Mouse (Mus musculus) hindbrain, postnatal 0 days (tissue): Measurements from ENCODE around the gene Fstl3. TPM values are rescaled to one million over a fixed set of nuclear protein-coding genes. Genes with fewer than 3 reads are reported as not detected.

ENCODE experiments used
- ATAC-seq: fragments of 200-750 bp; cut with Nextera tagmentation; 2 replicates; pipeline ENCODE4 v1.8.0; 2017; ENCODE audit warnings: mild to moderate bottlenecking, moderate TSS enrichment, moderate library complexity
- DNase-seq: peaks from one replicate; pipeline ENCODE4 v3.0.0-alpha.2; 2015; ENCODE audit warnings: low spot score
- H3K27ac ChIP-seq: fragments of 300-500 bp; sonication (generic); 2 replicates; pipeline ENCODE4 v1.5.1; 2014; ENCODE audit warnings: mild to moderate bottlenecking
- H3K27me3 ChIP-seq: fragments of 300-500 bp; sonication (generic); 2 replicates; pipeline ENCODE4 v1.6.1; 2014; ENCODE audit warnings: low read length, mixed read lengths; ENCODE audit not compliant: insufficient read depth
- H3K36me3 ChIP-seq: fragments of 300-500 bp; sonication (generic); 2 replicates; pipeline ENCODE4 v1.6.1; 2014; ENCODE audit warnings: low read length, mixed read lengths; ENCODE audit not compliant: insufficient read depth
- H3K4me1 ChIP-seq: fragments of 300-500 bp; sonication (generic); 2 replicates; pipeline ENCODE4 v1.6.1; 2014; ENCODE audit warnings: antibody characterized with exemption, low read length, mixed read lengths; ENCODE audit not compliant: insufficient read depth
- H3K4me2 ChIP-seq: fragments of 300-500 bp; sonication (generic); 2 replicates; pipeline ENCODE4 v1.6.1; 2014; ENCODE audit warnings: low read depth, mild to moderate bottlenecking, low read length, moderate library complexity, mixed read lengths
- H3K4me3 ChIP-seq: fragments of 300-500 bp; sonication (generic); 2 replicates; pipeline ENCODE4 v1.5.1; 2014; ENCODE audit warnings: low read length
- H3K9ac ChIP-seq: fragments of 300-500 bp; sonication (generic); replicated peaks from 2 replicates; pipeline ENCODE4 v1.6.1; 2014; ENCODE audit warnings: mild to moderate bottlenecking, low read length, moderate library complexity, mixed read lengths
- H3K9me3 ChIP-seq: fragments of 300-500 bp; sonication (generic); 2 replicates; pipeline ENCODE4 v1.6.1; 2016; ENCODE audit warnings: low read length, mixed read lengths
- CTCF ChIP-seq: IDR thresholded peaks from 2 replicates; pipeline ENCODE4 v1.5.1; 2016; ENCODE audit warnings: antibody characterized with exemption, control low read depth, low read depth
- WGBS: fragments of 180-500 bp; shearing (Covaris S2); extraction: QIAGEN DNeasy Blood & Tissue Kit; methylation state at CpG from one replicate; pipeline ENCODE4 v1.1.7; 2014; 5-methylcytosine and 5-hydroxymethylcytosine counted together
- polyA plus RNA-seq: library from polyadenylated mRNA; unstranded; fragments of >200 nt; fragmentation: Nextera tagmentation; extraction: Ambion mirVana; gene quantifications from 2 replicates; pipeline ENCODE4 v1.2.1, GENCODE M21; 2015
- total RNA-seq: library from RNA; depleted of rRNA; stranded (reverse); fragments of >200 nt; gene quantifications from 2 replicates; pipeline ENCODE4 v1.2.3, GENCODE M21; 2014; rRNA removed

The Fstl3 gene
- total and polyA plus RNA-seq, 2 experiments from 2014 or later, result 2.6 to 3.2 TPM

GRCm38 (mm10) chr10:79823011-79823410, 45.9 kb downstream of the Fstl3 start:
- WGBS, result 78% methylated on average over 6 of the region's 6 CpGs
- Histone ChIP-seq H3K4me2 (no peak overlapping the region), H3K36me3 (peaks cover 14% of the 10 kb centered on the region; the same call in 1 of the 2 replicates), H3K4me1 (no peaks in the 10 kb centered on the region), H3K4me3 (no peak overlapping the region), H3K9ac (no peak overlapping the region), H3K27me3 (no peaks in the 10 kb centered on the region), H3K9me3 (no peaks in the 10 kb centered on the region), H3K27ac (no peak overlapping the region)
- DNase-seq (no peak), ATAC-seq (no peak)
- TF ChIP-seq CTCF, result no peak

DNA sequence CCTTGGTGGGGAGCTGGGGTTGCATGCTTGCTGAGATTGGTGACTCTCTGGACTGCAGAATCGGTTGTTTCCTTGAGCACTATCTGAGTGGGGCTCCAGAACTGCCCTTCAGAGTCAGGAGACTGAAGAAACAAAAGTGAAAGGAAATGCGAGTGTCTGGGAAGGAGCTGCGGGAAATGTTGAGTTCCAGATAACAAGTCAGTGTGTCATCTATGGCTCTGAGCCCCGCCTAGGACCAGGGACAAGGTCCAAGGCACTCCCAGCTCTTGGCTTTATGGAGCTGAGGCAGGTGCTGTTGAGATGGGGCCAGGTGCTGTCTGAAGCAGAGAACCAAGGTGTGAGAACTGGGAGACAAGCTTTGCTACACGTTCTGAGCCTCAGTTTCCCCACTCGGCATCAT, 47.3 kb downstream of the Fstl3 start:
- no peak for DNase-seq
- no peak overlapping the region for H3K27ac ChIP-seq
- H3K36me3 ChIP-seq, result peaks cover 9% of the 10 kb centered on the region; the same call in 1 of the 2 replicates
- TF ChIP-seq CTCF, result no peak
- no peaks in the 10 kb centered on the region for H3K4me1 ChIP-seq
- no peak overlapping the region for H3K9ac ChIP-seq
- WGBS, result 70% methylated on average over 6 of the region's 6 CpGs
- no peak overlapping the region for H3K4me2 ChIP-seq
- H3K9me3 ChIP-seq, result no peaks in the 10 kb centered on the region
- no peak for ATAC-seq
- no peak overlapping the region for H3K4me3 ChIP-seq
- no peaks in the 10 kb centered on the region for H3K27me3 ChIP-seq

- ATAC-seq (no peak), DNase-seq (no peak)
- no peaks in the 10 kb centered on the region for H3K9me3 ChIP-seq
- H3K27ac ChIP-seq, result no peak overlapping the region
- no peaks in the 10 kb centered on the region for H3K36me3 ChIP-seq
- WGBS, result 81% methylated on average over 3 of the region's 3 CpGs
- no peak overlapping the region for H3K9ac ChIP-seq
- H3K4me1 ChIP-seq, result no peaks in the 10 kb centered on the region
- H3K27me3 ChIP-seq, result no peaks in the 10 kb centered on the region
- H3K4me3 ChIP-seq, result no peak overlapping the region
- no peak overlapping the region for H3K4me2 ChIP-seq
- TF ChIP-seq CTCF, result no peak
Observed at GRCm38 (mm10) chr10:79831583-79831982, 54.5 kb downstream of the Fstl3 start.

Other genes starting within 250 kb of the Fstl3 start
Only the 30 nearest of the 34 such genes appear.
- not detected in 2 replicates for gene Theg, start 189.9 kb upstream of the Fstl3 start, total RNA-seq
- gene Theg, start 189.9 kb upstream of the Fstl3 start, polyA plus RNA-seq, result not detected in 2 replicates
- gene C2cd4c, start 163.2 kb upstream of the Fstl3 start, total RNA-seq, result 31.9 and 37.6 TPM in 2 replicates
- gene C2cd4c, start 163.2 kb upstream of the Fstl3 start, polyA plus RNA-seq, result 1.0 and 1.1 TPM in 2 replicates
- 66.2 and 67.9 TPM in 2 replicates for gene Shc2, start 139.4 kb upstream of the Fstl3 start, total RNA-seq
- gene Shc2, start 139.4 kb upstream of the Fstl3 start, polyA plus RNA-seq, result 19.8 and 21.3 TPM in 2 replicates
- gene Odf3l2, start 131.5 kb upstream of the Fstl3 start, total RNA-seq, result 0.42 and 2.0 TPM in 2 replicates
- 0.60 and 0.71 TPM in 2 replicates for gene Odf3l2, start 131.5 kb upstream of the Fstl3 start, polyA plus RNA-seq
- gene Madcam1, start 112.7 kb upstream of the Fstl3 start, total RNA-seq, result 0.90 and 2.1 TPM in 2 replicates
- 0.98 and 1.4 TPM in 2 replicates for gene Madcam1, start 112.7 kb upstream of the Fstl3 start, polyA plus RNA-seq
- gene Tpgs1, start 107.9 kb upstream of the Fstl3 start, total RNA-seq, result 117 and 135 TPM in 2 replicates
- 132 and 133 TPM in 2 replicates for gene Tpgs1, start 107.9 kb upstream of the Fstl3 start, polyA plus RNA-seq
- 65.1 and 76.7 TPM in 2 replicates for gene Cdc34, start 95.1 kb upstream of the Fstl3 start, total RNA-seq
- gene Cdc34, start 95.1 kb upstream of the Fstl3 start, polyA plus RNA-seq, result 69.8 and 71.3 TPM in 2 replicates
- gene Gzmm, start 88.3 kb upstream of the Fstl3 start, total RNA-seq, result 0.22 and 0.63 TPM in 2 replicates
- 1.2 TPM in 2 replicates for gene Gzmm, start 88.3 kb upstream of the Fstl3 start, polyA plus RNA-seq
- gene Bsg, start 72.8 kb upstream of the Fstl3 start, total RNA-seq, result 1,127 and 1,151 TPM in 2 replicates
- gene Bsg, start 72.8 kb upstream of the Fstl3 start, polyA plus RNA-seq, result 1,243 and 1,259 TPM in 2 replicates
- 92.6 and 101 TPM in 2 replicates for gene Hcn2, start 60.6 kb upstream of the Fstl3 start, total RNA-seq
- gene Hcn2, start 60.6 kb upstream of the Fstl3 start, polyA plus RNA-seq, result 5.5 and 6.6 TPM in 2 replicates
- gene Polrmt, start 30.7 kb upstream of the Fstl3 start, total RNA-seq, result 30.4 and 36.5 TPM in 2 replicates
- gene Polrmt, start 30.7 kb upstream of the Fstl3 start, polyA plus RNA-seq, result 29.7 and 32.6 TPM in 2 replicates
- 1.3 and 2.2 TPM in 2 replicates for gene Fgf22, start 22.2 kb upstream of the Fstl3 start, total RNA-seq
- gene Fgf22, start 22.2 kb upstream of the Fstl3 start, polyA plus RNA-seq, result 3.8 and 5.1 TPM in 2 replicates
- 112 and 120 TPM in 2 replicates for gene Rnf126, start 10.3 kb upstream of the Fstl3 start, total RNA-seq
- gene Rnf126, start 10.3 kb upstream of the Fstl3 start, polyA plus RNA-seq, result 108 and 119 TPM in 2 replicates
- gene Prss57, start 13.7 kb downstream of the Fstl3 start, total RNA-seq, result 0.54 and 1.8 TPM in 2 replicates
- 0.13 and 0.33 TPM in 2 replicates for gene Prss57, start 13.7 kb downstream of the Fstl3 start, polyA plus RNA-seq
- 156 and 157 TPM in 2 replicates for gene Palm, start 16.3 kb downstream of the Fstl3 start, total RNA-seq
- gene Palm, start 16.3 kb downstream of the Fstl3 start, polyA plus RNA-seq, result 221 and 242 TPM in 2 replicates
- gene Misp, start 43.7 kb downstream of the Fstl3 start, total RNA-seq, result 0.05 and 0.22 TPM in 2 replicates
- gene Misp, start 43.7 kb downstream of the Fstl3 start, polyA plus RNA-seq, result 0.33 TPM in 1 of 2 replicates, not detected in the other
- gene Ptbp1, start 77.2 kb downstream of the Fstl3 start, total RNA-seq, result 166 and 173 TPM in 2 replicates
- gene Ptbp1, start 77.2 kb downstream of the Fstl3 start, polyA plus RNA-seq, result 58.9 and 65.5 TPM in 2 replicates
- 9.4 and 20.5 TPM in 2 replicates for gene Prtn3, start 97.2 kb downstream of the Fstl3 start, total RNA-seq
- 11.6 and 11.8 TPM in 2 replicates for gene Prtn3, start 97.2 kb downstream of the Fstl3 start, polyA plus RNA-seq
- 487 and 541 TPM in 2 replicates for gene Plppr3, start 97.4 kb downstream of the Fstl3 start, total RNA-seq
- gene Plppr3, start 97.4 kb downstream of the Fstl3 start, polyA plus RNA-seq, result 268 and 283 TPM in 2 replicates
- not detected in 2 replicates for gene Elane, start 109.0 kb downstream of the Fstl3 start, total RNA-seq
- 0.24 TPM in 1 of 2 replicates, not detected in the other for gene Elane, start 109.0 kb downstream of the Fstl3 start, polyA plus RNA-seq
- gene Cfd, start 113.6 kb downstream of the Fstl3 start, total RNA-seq, result not detected in 2 replicates
- gene Cfd, start 113.6 kb downstream of the Fstl3 start, polyA plus RNA-seq, result not detected in 2 replicates
- 71.4 and 82.2 TPM in 2 replicates for gene Med16, start 131.7 kb downstream of the Fstl3 start, total RNA-seq
- 43.2 and 48.4 TPM in 2 replicates for gene Med16, start 131.7 kb downstream of the Fstl3 start, polyA plus RNA-seq
- gene Gm26602, start 133.6 kb downstream of the Fstl3 start, total RNA-seq, result not detected in 2 replicates
- gene Gm26602, start 133.6 kb downstream of the Fstl3 start, polyA plus RNA-seq, result 4.9 and 17.2 TPM in 2 replicates
- 7.7 and 9.4 TPM in 2 replicates for gene Kiss1r, start 139.7 kb downstream of the Fstl3 start, total RNA-seq
- 3.4 and 3.9 TPM in 2 replicates for gene Kiss1r, start 139.7 kb downstream of the Fstl3 start, polyA plus RNA-seq
- 111 and 133 TPM in 2 replicates for gene R3hdm4, start 143.9 kb downstream of the Fstl3 start, total RNA-seq
- 252 and 267 TPM in 2 replicates for gene R3hdm4, start 143.9 kb downstream of the Fstl3 start, polyA plus RNA-seq
- gene Arid3a, start 149.8 kb downstream of the Fstl3 start, total RNA-seq, result 9.7 and 10.1 TPM in 2 replicates
- 2.5 and 2.6 TPM in 2 replicates for gene Arid3a, start 149.8 kb downstream of the Fstl3 start, polyA plus RNA-seq
- 74.6 and 81.6 TPM in 2 replicates for gene Wdr18, start 182.9 kb downstream of the Fstl3 start, total RNA-seq
- gene Wdr18, start 182.9 kb downstream of the Fstl3 start, polyA plus RNA-seq, result 109 TPM in 2 replicates
- gene Grin3b, start 193.4 kb downstream of the Fstl3 start, total RNA-seq, result 0.68 and 0.97 TPM in 2 replicates
- gene Grin3b, start 193.4 kb downstream of the Fstl3 start, polyA plus RNA-seq, result 0.20 and 0.51 TPM in 2 replicates
- gene Tmem259, start 207.1 kb downstream of the Fstl3 start, total RNA-seq, result 161 and 179 TPM in 2 replicates
- 25.6 and 27.1 TPM in 2 replicates for gene Tmem259, start 207.1 kb downstream of the Fstl3 start, polyA plus RNA-seq
- gene Cnn2, start 211.3 kb downstream of the Fstl3 start, total RNA-seq, result 17.2 and 17.9 TPM in 2 replicates
- gene Cnn2, start 211.3 kb downstream of the Fstl3 start, polyA plus RNA-seq, result 15.0 and 16.4 TPM in 2 replicates